Mouse (Mus musculus) cerebellum, postnatal 36 days (tissue): ENCODE data around the gene Myh2.

Experiments used
- DNase-seq, 2 experiments: peaks; one replicate each; pipeline ENCODE4 v3.0.0; 2021 to 2022; ENCODE audit warnings: mixed read lengths in 2 of 2

Myh2 gene

GRCm38 (mm10) chr11:67170727-67171126, at the start of gene Myh2:
Gene Myh2, plus strand, starts transcription at chr11:67171027.
- DNase-seq: no peak

GRCm38 (mm10) chr11:67124943-67125342, 45.9 kb upstream of the Myh2 start:
- DNase-seq: no peak

DNA sequence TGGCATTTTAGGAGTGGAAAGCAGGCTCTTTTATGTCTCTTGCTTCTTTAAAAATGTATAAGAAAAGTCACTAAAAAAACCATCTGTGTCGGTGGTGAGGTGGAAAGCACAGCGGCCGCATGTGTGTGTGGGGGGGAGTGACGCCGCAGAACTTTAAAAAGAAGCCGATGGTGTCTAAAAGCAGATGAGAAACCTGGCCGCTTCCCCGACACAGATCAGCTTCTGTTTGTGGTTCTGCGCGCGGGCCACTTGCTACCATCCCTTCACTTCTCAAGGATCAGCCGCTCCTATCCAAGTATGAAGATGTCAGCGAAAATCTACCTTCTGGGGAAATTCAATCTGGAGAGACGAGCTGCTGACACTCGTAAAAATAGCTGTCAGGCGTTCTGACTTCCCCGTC, 45.5 kb upstream of the Myh2 start:
- DNase-seq: no peak

GRCm38 (mm10) chr11:67133526-67133925, 37.3 kb upstream of the Myh2 start:
- no peak for DNase-seq

DNA sequence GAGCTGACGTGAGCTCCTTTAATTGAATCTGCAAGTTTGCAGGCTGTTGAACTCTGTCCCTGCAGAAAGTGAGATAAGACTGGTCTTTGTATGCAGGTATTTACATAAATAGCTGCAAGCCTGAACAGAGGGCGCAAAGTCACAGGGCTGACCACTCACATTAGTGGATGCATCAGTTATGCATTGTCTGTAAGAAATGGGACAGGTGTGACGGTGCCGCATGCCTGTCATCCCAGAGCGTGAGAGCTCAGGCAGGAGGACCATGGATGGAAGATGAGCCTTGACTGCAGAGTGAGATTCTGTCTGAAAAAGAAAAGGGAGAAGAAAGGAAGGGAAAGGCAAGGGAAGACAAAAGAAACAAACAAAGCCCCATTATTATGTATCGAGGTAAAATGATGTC, 36.2 kb upstream of the Myh2 start:
- no peak for DNase-seq

- DNase-seq: no peak
Measured at GRCm38 (mm10) chr11:67135532-67135931, 35.3 kb upstream of the Myh2 start.

DNA sequence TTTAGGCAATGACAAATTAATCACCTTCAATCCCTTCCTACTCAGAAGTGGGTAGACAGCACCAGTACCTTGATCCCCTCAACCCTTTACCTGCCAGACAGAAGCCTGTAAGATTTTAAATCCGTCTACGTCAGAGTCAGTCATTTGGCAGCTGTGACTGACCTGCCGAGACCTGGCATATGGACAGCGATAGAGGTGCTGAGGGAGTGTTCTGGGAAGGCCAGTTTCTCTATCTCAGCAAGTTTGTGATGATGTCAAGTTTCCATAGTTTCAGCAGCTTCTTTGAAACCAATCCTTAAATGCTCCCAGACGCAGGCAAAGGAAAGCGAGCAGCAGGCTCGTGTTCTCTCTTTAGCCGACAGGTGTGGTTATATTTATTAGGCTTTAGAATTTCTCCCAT, 31.3 kb upstream of the Myh2 start:
- DNase-seq: no peak

DNA sequence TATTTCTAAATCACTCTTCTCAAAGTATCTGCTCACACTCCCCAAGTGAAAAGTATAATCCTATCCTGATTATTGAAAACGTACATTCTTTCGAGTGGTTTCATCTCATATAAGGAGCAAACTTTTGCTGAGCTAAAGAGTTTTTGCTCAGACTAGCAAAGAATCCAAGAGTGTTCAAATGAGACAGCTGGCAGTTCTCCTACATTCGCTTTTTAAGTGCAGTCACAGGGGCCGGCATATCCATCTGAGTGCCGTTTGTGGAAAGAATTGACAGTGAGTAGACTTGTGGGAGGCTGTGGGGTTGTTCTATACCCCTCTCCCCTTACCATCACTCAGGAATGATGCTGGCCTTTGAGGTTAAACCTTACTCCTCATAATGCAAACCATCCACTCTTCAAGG, 30.7 kb upstream of the Myh2 start:
- DNase-seq: no peak

DNA sequence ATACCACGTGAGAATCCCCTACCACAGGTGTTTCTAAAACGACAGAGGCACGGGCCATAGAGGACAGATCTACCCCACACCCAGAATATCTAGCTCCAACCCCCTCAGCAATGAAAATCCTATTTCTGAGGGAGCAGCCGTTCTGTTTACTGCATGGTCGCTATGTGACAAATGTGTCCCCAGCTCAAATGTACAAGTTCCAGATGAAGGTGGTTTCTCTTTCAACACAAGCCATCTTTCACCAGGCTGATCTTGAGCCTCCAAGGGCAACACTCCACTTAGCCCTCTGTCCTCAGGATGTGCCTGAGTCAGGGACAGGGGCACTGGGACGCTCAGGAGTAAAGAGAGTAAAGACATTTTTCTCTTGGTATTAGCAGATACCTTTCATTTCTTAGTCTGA, 29.8 kb upstream of the Myh2 start:
- DNase-seq: no peak

DNA sequence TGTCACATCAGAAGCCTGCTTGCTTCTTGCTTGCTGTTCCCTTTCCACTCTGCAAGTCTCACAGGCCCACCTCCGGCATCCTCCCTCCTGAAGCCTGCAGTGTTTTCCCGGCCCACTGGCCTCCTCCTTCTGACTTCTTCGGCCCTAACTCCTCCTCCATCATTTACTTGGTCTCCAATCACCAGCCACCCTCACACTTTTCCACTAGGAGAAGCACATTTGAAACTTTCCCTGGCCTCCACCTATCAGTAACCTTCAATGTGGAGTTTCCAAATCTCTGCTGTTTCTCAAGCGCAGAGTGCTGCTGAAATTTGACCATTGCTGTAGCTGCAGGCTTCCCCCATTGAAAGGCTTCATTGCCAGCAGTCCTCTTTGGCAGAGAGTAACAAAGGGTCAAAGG, 28.8 kb upstream of the Myh2 start:
- DNase-seq: no peak

DNA sequence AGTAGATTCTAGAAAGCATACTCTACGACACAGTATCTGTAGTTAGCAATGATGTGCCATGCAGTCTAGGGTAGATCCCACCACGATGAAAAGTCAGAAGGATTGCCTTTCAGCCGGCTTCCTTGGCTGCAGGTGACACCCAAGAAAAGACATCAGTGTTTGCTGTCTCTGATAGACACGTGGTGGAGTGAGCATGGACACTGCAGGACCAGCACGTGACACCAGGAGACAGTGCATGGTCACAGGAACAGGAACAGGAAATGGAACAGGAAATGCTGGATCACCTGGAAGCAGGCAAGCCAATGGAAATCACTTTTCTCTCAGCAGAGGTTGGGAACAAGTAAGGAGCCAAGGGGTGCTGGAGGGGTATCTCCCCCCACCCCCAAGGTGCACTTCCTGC, 27.8 kb upstream of the Myh2 start:
- DNase-seq: no peak

GRCm38 (mm10) chr11:67143863-67144498, 26.8 kb upstream of the Myh2 start:
- no peak for DNase-seq

DNA sequence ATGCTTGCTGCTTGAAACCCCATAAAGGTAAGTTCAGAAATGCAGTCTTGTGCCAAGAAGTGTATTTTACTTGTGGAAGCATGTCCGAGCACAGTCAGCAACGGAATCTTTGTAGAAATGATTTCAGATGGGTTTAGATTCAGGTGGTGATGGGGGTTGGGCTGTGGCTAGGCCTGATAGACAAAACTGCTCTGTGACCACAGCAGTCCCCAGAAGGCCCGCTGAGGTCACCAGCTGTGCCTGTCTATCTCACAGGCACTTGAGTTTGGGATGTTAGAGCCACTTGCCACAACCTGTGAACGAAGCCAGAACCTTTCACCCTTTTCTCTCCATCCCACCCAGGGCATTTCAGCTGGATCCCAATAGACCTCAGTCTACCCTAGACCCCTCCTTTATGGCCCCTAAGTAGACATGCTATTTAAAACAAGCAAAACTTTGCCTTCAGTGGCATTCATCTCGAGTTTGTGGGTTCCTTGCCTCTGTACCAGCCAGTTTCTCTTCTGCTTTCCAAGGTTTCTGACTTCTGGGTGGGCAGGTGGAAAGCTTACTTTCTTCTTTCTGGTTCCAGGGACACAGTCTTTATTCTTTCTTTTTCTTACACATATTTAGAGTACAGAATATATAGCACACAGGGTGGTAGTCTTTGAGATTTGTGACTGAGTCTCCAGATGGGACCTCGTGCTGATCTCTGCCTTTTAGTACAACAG, 26.1 kb upstream of the Myh2 start:
- DNase-seq: no peak

- no peak for DNase-seq
Measured at GRCm38 (mm10) chr11:67145482-67146408, 25.1 kb upstream of the Myh2 start.

- no peak for DNase-seq
Measured at GRCm38 (mm10) chr11:67146409-67147282, 24.2 kb upstream of the Myh2 start.

GRCm38 (mm10) chr11:67147283-67147921, 23.4 kb upstream of the Myh2 start:
- DNase-seq: no peak

DNA sequence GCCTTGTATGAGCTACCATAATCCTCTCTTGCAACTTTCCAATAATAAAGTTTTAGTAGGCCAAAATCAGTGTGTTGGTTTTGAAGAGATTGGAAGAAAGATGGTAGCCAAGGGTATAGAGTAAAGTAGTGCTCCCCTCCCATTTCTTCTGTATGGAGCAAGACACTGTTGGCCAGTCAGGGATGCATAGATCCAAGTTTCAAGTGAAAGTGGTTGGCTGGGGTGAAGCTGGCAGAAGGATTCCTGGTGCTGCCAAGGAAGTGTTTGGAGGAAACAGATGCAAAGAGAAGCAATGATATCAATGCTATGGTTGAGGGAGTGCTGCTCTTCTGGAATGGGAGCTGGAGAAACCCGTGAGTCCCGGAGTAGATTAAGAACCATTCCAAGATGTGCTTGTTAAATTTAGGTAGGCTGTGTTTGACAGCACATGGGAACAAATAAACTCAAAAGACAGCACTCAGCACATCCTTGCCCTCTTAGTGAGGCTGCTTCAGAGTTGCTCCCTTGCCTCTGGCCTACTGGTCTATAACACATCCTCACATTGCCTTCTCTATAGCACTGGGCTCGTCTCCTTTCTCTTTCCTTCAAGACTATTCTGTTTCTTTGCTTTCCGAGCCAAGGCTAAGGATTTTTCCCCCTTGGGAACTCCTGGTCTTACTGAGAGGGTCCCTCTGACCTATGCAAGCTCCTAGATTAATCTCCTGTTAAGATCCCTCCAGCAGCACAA, 22.4 kb upstream of the Myh2 start:
- no peak for DNase-seq

GRCm38 (mm10) chr11:67150237-67150636, 20.6 kb upstream of the Myh2 start:
- DNase-seq: no peak

GRCm38 (mm10) chr11:67151159-67151558, 19.7 kb upstream of the Myh2 start:
- DNase-seq: no peak

- no peak for DNase-seq
Measured at GRCm38 (mm10) chr11:67151651-67152630, 18.9 kb upstream of the Myh2 start.
